Mouse (Mus musculus) Patski (cell line): ENCODE data around the gene Pip5k1c. TPM values are rescaled to one million over a fixed set of nuclear protein-coding genes. Genes with fewer than 3 reads are reported as not detected.

Source experiments
- ATAC-seq: fragments of 100-300 bp; one replicate; pipeline ENCODE4 v1.8.0; 2021
- CTCF ChIA-PET: fragments of 350-600 bp; sonication (Branson Sonifier 250); formaldehyde crosslinking; loops from one replicate; lab custom pipeline; 2022; ENCODE audit warnings: inconsistent platforms; lab: Charles Lee
- POLR2A ChIA-PET: fragments of 350-600 bp; sonication (Branson Sonifier 250); formaldehyde crosslinking; loops from one replicate; lab custom pipeline; 2022; ENCODE audit warnings: antibody characterized with exemption, inconsistent platforms; lab: Charles Lee
- DNase-seq: peaks from one replicate; pipeline ENCODE4 v3.0.0-alpha.2; 2011; ENCODE audit warnings: low read depth, low spot score
- H3K27me3 ChIP-seq: fragments of 371-371 bp; one replicate; pipeline ENCODE4 v1.5.1; 2021
- CTCF ChIP-seq: fragments of 100-300 bp; IDR thresholded peaks from one replicate; pipeline ENCODE4 v1.5.1; 2021
- in situ Hi-C: fragments of 300-500 bp; cut with MboI; formaldehyde crosslinking; loops from 3 replicates; pipeline ENCODE4 v1.11.1; 2018; ENCODE audit warnings: low pct_unique_long_range_greater_than_20kb, mixed read lengths
- polyA plus RNA-seq: library from polyadenylated mRNA; unstranded; gene quantifications from one replicate; pipeline ENCODE4 v1.2.3, GENCODE M21; 2021

The Pip5k1c gene
- polyA plus RNA-seq, 1 experiment from 2014 or later = 51.5 TPM

DNA sequence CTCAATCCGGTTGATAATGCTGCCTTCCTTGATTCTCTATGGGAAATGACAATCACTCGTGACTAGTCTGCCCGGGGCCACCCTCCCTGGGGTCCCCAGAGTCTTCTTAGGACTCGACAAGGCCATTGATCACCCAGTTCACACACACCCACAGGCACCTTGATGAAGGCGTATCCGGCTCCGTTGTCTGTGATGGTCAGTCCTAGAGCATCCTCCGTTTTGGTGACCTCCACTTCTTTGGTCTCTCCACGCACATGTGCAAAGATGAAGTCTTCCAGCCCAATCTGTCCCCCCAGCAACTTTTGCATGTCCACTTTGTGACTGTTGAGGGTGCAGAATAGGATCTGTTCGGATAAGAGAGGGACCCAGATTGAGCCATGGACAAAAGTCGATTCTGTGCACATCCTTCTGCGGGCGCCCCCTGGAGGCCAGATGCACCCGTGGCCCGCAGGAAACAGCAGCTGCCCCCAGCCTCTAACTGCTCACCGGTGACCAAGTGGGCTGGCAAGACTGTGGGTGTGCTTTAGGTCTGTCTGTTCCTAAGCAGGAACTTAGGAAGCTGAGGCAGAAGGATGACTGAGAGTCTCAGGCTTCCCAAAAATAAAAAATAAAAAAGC is 48.7 kb downstream of the Pip5k1c start:
- ChIA-PET CTCF (interaction anchor here (0.7 to 2.3 kb wide), 9 partner anchors 8 to 53 kb away, joined by 3 to 10 read pairs (median 4); partner anchors contain the start of genes Hmg20b and Pip5k1c), POLR2A (no interaction called here)
- DNase-seq (no peak), ATAC-seq (no peak)
- no peaks in the 10 kb centered on the region for H3K27me3 ChIP-seq
- in situ Hi-C loops = no loop called here
- TF ChIP-seq CTCF = no peak

DNA sequence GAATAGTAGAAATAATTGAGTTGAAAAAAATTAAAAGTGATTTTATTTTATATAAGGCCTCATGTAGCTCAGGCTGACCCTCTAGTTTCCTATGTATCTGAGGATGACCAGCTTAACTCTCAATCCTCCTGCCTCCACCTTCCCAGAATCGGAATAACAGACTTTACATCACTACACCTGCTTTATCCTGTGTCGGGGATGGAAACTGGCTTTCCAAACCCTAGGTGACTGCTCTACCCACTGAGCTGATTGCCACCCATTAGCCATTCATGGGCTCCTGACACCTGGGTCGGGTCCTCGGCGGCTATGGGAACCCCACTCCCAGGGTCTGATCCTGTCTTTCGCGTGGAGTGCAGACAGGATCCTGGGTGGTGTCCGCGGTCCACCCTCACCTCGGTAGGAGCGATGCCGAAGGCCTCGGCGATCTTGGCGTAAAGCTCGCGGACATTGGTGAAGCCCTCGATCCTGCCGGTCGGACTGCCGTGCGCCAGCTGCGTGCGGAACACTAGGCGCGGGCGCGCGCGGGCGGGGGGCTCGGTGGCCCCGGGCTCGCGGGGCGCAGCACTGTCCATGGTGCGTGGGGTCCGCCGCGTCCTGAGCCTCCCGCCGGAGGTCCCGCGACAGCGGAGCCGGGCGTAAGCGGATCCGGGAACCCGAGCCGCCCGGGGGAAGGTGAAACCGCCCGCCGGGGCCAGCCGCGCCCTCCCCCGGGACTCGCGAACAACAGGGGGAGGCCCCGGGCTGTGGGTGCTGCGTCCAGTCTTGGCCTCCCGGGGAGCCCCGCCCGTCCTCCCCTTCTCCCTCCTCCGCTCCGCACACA is 50.1 kb downstream of the Pip5k1c start, which contains the start of gene Gipc3:
Gipc3 (minus strand) TSS at position 581 of the 820 bp plus-strand sequence.
- ChIA-PET POLR2A (no interaction called here), CTCF (interaction anchor here (1.1 to 2.3 kb wide), 5 partner anchors 8 to 54 kb away, joined by 3 to 10 read pairs (median 5); partner anchors contain the start of genes Hmg20b and Pip5k1c)
- TF ChIP-seq CTCF = no peak
- ATAC-seq (no peak), DNase-seq (no peak)
- in situ Hi-C loops = no loop called here
- no peaks in the 10 kb centered on the region for H3K27me3 ChIP-seq

DNA sequence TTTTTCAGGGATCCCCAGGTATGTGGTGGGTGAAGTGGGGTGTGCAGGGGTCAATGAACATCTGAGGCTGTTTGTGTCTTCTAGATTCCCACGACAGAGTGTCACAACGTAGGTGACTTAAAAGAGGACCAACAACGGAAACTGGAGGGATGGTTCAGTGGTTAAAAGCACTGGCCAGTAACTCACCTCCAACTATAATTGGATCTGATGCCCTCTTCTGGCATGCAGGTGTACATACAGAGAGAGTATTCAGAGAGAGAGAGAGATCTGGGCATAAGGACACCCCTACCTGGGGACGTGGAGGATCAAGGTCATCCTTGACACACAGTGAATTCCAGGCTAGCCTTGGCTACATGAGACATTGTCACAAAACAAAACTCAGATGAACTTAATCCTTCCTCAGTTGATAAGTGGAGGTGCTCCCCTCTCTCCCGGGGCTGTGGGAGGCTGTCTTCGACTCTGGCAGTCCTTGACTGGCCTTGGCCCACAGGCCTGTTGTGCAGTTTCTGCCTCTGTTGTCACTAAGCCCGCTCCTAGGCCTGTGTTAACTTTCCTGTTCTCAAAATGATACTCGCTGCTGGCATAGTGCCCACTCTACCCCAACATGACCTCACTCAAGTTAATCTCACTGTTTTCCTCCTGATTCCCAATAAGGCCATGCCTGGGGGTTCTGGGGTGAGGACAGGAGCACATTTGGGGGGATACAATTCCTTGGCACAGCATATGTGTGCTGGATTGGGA is 51.8 kb downstream of the Pip5k1c start:
- CTCF ChIA-PET = no interaction called here
- no peak for TF ChIP-seq CTCF

DNA sequence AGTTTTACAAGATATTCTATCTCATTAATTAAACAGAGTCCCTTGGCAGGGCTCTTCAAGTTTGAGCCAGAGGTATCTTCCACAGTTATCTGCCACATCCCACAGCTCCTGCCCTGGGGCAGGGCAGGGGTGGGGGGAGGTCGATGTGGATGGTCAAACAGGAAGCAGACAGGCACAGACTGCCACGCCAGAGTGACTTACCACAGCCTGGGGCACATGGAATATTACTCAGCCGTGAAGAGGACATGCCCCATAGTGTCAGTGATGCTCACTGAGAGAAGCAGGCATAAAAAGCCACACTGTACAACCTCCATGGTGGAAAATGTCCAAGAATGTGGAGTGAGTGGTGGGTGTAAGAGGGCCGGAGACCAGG is 52.4 kb downstream of the Pip5k1c start:
- H3K27me3 ChIP-seq = no peaks in the 10 kb centered on the region
- ATAC-seq (peak; percentile 28), DNase-seq (peak; percentile 55)
- ChIA-PET CTCF (no interaction called here), POLR2A (no interaction called here)
- in situ Hi-C loops = no loop called here
- TF ChIP-seq CTCF = no peak

More for the DNA sequence above, 51.8 kb downstream of the Pip5k1c start:
- H3K27me3 ChIP-seq = no peaks in the 10 kb centered on the region
- POLR2A ChIA-PET = no interaction called here
- in situ Hi-C loops = no loop called here
- peak; percentile 62 for DNase-seq
- peak; percentile 28 for ATAC-seq

DNA sequence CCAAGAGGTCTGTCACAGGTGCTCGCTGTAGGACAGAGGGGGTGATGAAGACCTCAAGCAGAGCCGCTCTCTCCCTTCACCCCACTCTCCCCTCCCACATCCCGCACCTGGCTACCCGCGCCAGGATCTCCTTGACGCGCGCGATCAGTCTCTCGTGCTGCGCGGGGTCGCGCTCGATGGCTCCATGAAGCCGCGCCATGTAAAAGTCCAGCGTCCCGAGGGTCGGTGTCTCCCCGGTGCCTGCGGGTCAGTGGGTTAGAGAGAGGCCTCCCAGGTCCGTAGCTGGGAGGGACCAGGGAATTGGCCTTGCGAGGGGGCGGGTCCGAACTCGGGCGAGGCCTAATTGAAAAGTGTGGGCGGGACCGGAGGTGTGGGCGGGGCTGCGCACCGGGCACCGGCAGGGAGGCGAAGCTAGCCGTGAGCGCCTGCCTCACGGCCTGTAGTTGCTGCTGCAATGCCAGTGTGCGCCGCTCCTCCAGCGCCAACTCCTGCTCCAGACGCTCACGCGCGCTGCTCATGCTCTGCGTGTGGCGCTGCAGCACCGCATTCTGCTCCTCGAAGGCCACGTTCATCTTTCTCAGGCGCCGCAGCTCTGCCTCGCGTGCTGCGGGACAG is 53.8 kb downstream of the Pip5k1c start:
- DNase-seq (no peak), ATAC-seq (no peak)
- in situ Hi-C loops = no loop called here
- CTCF ChIA-PET = no interaction called here
- no peaks in the 10 kb centered on the region for H3K27me3 ChIP-seq
- POLR2A ChIA-PET = interaction anchor here (0.9 kb wide), 1 partner anchor 26 kb away, joined by 3 read pairs; the partner anchor contains the start of gene Cactin
- no peak for TF ChIP-seq CTCF

DNA sequence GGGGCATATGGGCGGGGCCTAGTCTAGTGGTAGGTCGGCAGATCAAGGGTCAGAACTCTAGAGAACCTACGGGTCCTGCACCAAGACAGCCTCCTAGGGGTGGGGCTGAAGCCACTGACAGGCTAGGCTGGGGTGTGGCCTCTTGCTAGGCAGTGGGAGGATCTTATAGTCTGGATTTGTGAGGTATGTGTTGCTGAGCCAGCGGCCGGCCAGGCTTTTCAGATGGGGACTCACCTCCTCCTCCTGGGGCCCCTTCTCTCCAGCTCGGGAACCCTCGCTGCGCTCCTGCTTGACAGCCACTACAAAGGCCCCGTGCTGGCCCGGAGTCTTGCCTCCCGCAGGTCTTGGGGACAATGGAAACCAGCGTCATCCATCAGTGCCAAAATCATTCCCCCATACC is 56.4 kb downstream of the Pip5k1c start:
- in situ Hi-C loops = no loop called here
- ATAC-seq (peak; percentile 15), DNase-seq (no peak)
- TF ChIP-seq CTCF = no peak
- no peaks in the 10 kb centered on the region for H3K27me3 ChIP-seq
- ChIA-PET CTCF (no interaction called here), POLR2A (no interaction called here)

DNA sequence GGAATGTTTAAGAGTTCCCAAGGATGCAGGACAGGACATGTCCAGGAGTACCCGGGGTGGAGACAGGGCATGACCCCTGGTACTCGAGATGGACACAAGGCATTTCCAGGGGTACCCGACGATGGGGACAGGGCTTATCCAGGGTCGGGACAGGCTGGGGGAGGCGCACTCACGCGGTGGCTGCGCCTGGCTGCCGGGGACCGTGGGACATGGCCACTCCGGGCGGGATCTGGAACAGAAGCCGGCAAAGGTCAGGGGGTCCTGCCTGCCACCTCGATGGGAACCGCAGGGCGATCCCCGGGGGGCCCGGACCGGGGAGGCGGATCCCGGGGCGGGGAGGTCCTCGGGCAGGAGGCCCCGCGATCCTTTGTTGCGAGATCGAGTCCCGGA is 57.2 kb downstream of the Pip5k1c start:
- ATAC-seq = no peak
- CTCF ChIA-PET = interaction anchor here (0.6 to 2.1 kb wide), 7 partner anchors 8 to 60 kb away, joined by 3 to 10 read pairs (median 4); partner anchors contain the start of gene Pip5k1c
- in situ Hi-C loops = loop anchor here (5.0 kb wide), 1 partner anchor 63 kb away; no protein-coding TSS in a partner anchor

DNA sequence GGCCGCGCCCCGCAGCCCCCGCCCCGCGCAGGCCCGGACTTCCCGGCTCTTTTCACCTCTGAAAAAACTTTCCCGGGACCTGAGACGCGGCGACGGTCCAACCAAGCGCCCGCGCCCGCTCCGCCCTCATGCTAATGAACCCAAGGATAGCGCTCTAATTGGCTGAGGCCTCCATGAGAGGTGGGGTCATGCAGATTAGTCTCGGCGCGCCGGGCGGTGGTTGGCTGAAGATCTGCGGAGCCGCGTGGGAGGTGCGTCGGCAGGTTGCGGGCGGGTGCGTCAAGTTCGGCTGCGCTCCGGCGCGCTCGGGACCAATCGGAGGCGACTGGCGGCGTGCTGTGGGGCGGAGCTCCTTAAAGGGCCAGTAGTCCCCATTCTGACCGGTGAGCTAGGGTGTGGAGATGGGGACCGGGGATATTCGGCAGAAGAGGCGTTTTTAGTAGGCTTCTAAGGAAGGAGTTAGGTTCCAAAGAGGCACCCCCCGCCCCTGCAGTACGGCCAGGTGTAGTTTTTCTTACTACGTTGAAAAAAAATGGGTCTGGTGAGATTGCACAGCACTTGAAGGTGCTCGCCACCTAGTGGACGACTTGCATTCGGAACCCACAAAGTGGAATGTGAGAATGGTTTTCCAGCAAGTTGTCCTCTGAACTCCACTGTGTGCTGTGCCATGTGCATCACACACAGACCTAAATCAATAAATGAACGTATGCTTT is 57.7 kb downstream of the Pip5k1c start, which contains the start of gene Hmg20b:
Hmg20b (minus strand) TSS at position 130 of the 713 bp plus-strand sequence.
- CTCF ChIA-PET = interaction anchor here (0.6 to 2.1 kb wide), 7 partner anchors 8 to 61 kb away, joined by 3 to 10 read pairs (median 4); partner anchors contain the start of gene Pip5k1c
- no peaks in the 10 kb centered on the region for H3K27me3 ChIP-seq
- POLR2A ChIA-PET = interaction anchor here (0.6 to 0.7 kb wide), 2 partner anchors 31 to 54 kb away, joined by 3 to 4 read pairs; no protein-coding TSS in a partner anchor
- peak; percentile 90 for DNase-seq
- TF ChIP-seq CTCF = no peak
- peak; percentile 92 for ATAC-seq
- in situ Hi-C loops = loop anchor here (5.0 kb wide), 1 partner anchor 63 kb away; no protein-coding TSS in a partner anchor

More for the DNA sequence above, 57.2 kb downstream of the Pip5k1c start:
- POLR2A ChIA-PET = interaction anchor here (0.7 kb wide), 1 partner anchor 53 kb away, joined by 3 read pairs; no protein-coding TSS in a partner anchor
- no peak for TF ChIP-seq CTCF
- no peak for DNase-seq
- H3K27me3 ChIP-seq = no peaks in the 10 kb centered on the region

DNA sequence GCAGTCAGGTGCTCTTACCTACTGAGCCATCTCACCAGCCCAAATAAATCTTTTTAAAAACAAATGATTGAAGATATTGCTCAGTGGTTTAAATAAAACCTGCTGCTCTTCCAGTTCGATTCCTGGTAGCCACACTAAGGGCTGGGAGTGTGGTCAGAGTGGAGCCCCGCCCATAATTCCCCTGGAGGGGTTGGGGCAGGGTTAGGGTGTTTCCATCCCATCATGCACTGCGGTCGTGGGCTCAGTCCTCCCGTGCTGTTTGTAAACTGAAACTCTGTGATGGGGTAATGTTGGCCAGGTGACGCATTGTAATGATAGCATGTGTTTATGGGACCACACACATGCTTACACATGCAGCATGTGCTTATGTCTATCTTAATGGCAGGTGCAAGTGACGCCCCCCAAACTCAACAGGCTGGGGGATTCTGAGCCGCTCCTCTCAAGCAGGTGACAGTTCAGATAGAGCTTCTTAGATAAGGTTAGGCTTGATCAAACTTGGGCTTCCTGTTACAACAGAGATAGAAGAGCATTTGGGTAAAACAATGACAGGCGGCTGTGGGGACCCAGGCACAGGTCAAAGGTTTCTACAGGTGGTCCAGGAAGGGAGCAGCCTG is 59.0 kb downstream of the Pip5k1c start:
- in situ Hi-C loops = loop anchor here (5.0 kb wide), 1 partner anchor 64 kb away; no protein-coding TSS in a partner anchor
- POLR2A ChIA-PET = no interaction called here
- TF ChIP-seq CTCF = no peak
- CTCF ChIA-PET = interaction anchor here (1.5 to 2.1 kb wide), 2 partner anchors 10 to 59 kb away, joined by 5 to 10 read pairs; partner anchors contain the start of gene Pip5k1c
- ATAC-seq (no peak), DNase-seq (no peak)
- H3K27me3 ChIP-seq = no peaks in the 10 kb centered on the region
